ENCODE assay signal across 32 mouse cellular contexts in the genomic region with DNA sequence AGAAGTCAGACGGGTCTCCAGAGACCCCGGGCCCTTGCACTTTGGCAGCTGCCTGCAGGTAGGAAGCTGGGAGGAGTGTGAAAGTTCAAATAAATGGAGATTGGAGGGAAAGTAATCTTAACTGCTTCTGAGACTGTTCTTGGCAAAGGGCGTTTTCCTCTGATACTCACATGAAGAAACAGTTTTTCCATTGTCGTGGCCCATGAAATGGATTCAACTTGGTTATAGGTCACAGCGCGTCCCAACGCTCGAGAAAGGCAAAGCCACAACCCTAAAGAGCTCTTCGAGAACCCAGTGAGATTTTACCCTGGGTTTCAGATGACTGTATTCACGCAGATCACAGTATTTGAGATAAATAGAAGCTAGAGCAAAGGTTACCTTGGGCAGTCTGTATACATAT. TPM values are rescaled to one million over a fixed set of nuclear protein-coding genes. Genes with fewer than 3 reads are reported as not detected.
DNase-seq lines count a peak whose midpoint lies in the region; ATAC-seq and TF ChIP-seq lines count a peak whose summit lies in the region.
"Had no signal": no experiment of that assay in that cellular context is flagged by ENCODE, and none has a peak within 500 bp of the region (broad histone marks: within the 10 kb centered on the region; RNA-seq: fewer than 3 reads in every experiment).

No protein-coding gene starts in this region.

- no peak overlapping the region for H3K4me2 ChIP-seq in heart, postnatal 0 days (ENCODE audit: low read depth, low read length)
- no peak overlapping the region for H3K4me2 ChIP-seq in heart, embryonic 12.5 days
- 0 out of 2 replicates have a peak overlapping the region, but pooled peaks have one; percentile 4 for H3K4me2 ChIP-seq in intestine, embryonic 16.5 days (ENCODE audit: low read depth, low read length)
- H3K4me2 ChIP-seq: embryonic facial prominence, embryonic 12.5 days; forebrain, embryonic 15.5 days; heart, embryonic 15.5 days; hindbrain, embryonic 14.5 days; liver, embryonic 15.5 days; lung, embryonic 15.5 days; midbrain, embryonic 12.5 days; neural tube, embryonic 12.5 days had no signal

- H3K27me3 ChIP-seq in heart, postnatal 0 days (ENCODE audit: control insufficient read depth, insufficient read depth, low read length): no peaks in the 10 kb centered on the region
- no peaks in the 10 kb centered on the region for H3K27me3 ChIP-seq in heart, embryonic 12.5 days (replicated peaks)
- no peaks in the 10 kb centered on the region for H3K27me3 ChIP-seq in intestine, embryonic 16.5 days (replicated peaks; ENCODE audit: control insufficient read depth, insufficient read depth, low read length)
- H3K27me3 ChIP-seq: embryonic facial prominence, embryonic 12.5 days; forebrain, embryonic 15.5 days; heart, embryonic 15.5 days; liver, embryonic 15.5 days; lung, embryonic 15.5 days; midbrain, embryonic 12.5 days; neural tube, embryonic 12.5 days; Patski had no signal

- TF ChIP-seq EP300 in heart, postnatal 0 days (IDR thresholded peaks at IDR 0.05; ENCODE audit: low read depth): no peak

- DNase-seq in adrenal gland, postnatal 10 days: peak; percentile 62
- no peak for DNase-seq in adrenal gland, postnatal 25 days
- no peak for DNase-seq in heart, postnatal 0 days (ENCODE audit: low spot score)
- DNase-seq in spleen, postnatal 10 days (ENCODE audit: low spot score in 2 of 2): no peak
- no peak for DNase-seq in kidney, postnatal 14 days
- DNase-seq: cerebellum, adult 11 months; cerebellum, adult 9-10 months; cerebellum, postnatal 36 days; embryo, embryonic 11 days; gastrocnemius, postnatal 25 days; heart, adult 18-20 months; kidney, adult 2 months; layer of hippocampus, postnatal 36 days; left cerebral cortex, postnatal 4 days; lung, postnatal 4 days; right cerebral cortex, postnatal 4 days; thymus, postnatal 14 days had no signal

- no peak overlapping the region for H3K4me3 ChIP-seq in heart, postnatal 0 days (ENCODE audit: low read depth, low read length)
- no peak overlapping the region for H3K4me3 ChIP-seq in heart, embryonic 12.5 days
- no peak overlapping the region for H3K4me3 ChIP-seq in intestine, embryonic 16.5 days (ENCODE audit: low read length)
- H3K4me3 ChIP-seq: embryonic facial prominence, embryonic 12.5 days; forebrain, embryonic 15.5 days; heart, embryonic 15.5 days; liver, embryonic 15.5 days; lung, embryonic 15.5 days; megakaryocyte, embryonic 14.5 days; midbrain, embryonic 12.5 days; myocyte; neural tube, embryonic 12.5 days had no signal

- TF ChIP-seq CTCF in heart, postnatal 0 days (IDR thresholded peaks at IDR 0.05; ENCODE audit: low read depth): no peak

- ATAC-seq in heart, postnatal 0 days (ENCODE audit: insufficient read depth, low read depth): no peak
- ATAC-seq in heart, embryonic 12.5 days (ENCODE audit: insufficient number of reproducible peaks, low FRiP score): no peak
- peak; percentile 48 for ATAC-seq in intestine, embryonic 16.5 days
- ATAC-seq: forebrain, embryonic 15.5 days; Patski had no signal

- H3K27ac ChIP-seq in heart, postnatal 0 days (ENCODE audit: low read depth): peak overlapping the region; percentile 86; the same call in 1 of the 2 replicates
- no peak overlapping the region for H3K27ac ChIP-seq in heart, embryonic 12.5 days (ENCODE audit: poor library complexity, severe bottlenecking)
- peak overlapping the region; percentile 46; the same call in 1 of the 2 replicates for H3K27ac ChIP-seq in intestine, embryonic 16.5 days (ENCODE audit: low read length)
- H3K27ac ChIP-seq: embryonic facial prominence, embryonic 12.5 days; forebrain, embryonic 15.5 days; heart, embryonic 15.5 days; hindbrain, embryonic 14.5 days; kidney, postnatal 0 days; liver, embryonic 15.5 days; lung, embryonic 15.5 days; midbrain, embryonic 12.5 days; neural tube, embryonic 12.5 days had no signal

- H3K36me3 ChIP-seq in heart, postnatal 0 days (replicated peaks; ENCODE audit: control insufficient read depth, insufficient read depth, low read length): no peaks in the 10 kb centered on the region
- no peaks in the 10 kb centered on the region for H3K36me3 ChIP-seq in heart, embryonic 12.5 days
- H3K36me3 ChIP-seq in intestine, embryonic 16.5 days (ENCODE audit: control insufficient read depth, insufficient read depth, low read length): no peaks in the 10 kb centered on the region
- H3K36me3 ChIP-seq: embryonic facial prominence, embryonic 12.5 days; forebrain, embryonic 15.5 days; heart, embryonic 15.5 days; liver, embryonic 15.5 days; lung, embryonic 15.5 days; midbrain, embryonic 12.5 days; neural tube, embryonic 12.5 days had no signal

- H3K4me1 ChIP-seq in heart, postnatal 0 days (ENCODE audit: control insufficient read depth, insufficient read depth): peaks cover 16% of the 10 kb centered on the region
- peaks cover 14% of the 10 kb centered on the region for H3K4me1 ChIP-seq in heart, embryonic 12.5 days (replicated peaks)
- no peaks in the 10 kb centered on the region for H3K4me1 ChIP-seq in intestine, embryonic 16.5 days (ENCODE audit: control insufficient read depth, insufficient read depth, low read length)
- H3K4me1 ChIP-seq: embryonic facial prominence, embryonic 12.5 days; forebrain, embryonic 15.5 days; liver, embryonic 15.5 days; lung, embryonic 15.5 days; megakaryocyte, embryonic 14.5 days; midbrain, embryonic 12.5 days; neural tube, embryonic 12.5 days had no signal

- WGBS in heart, postnatal 0 days: 80% methylated on average over 10 of the region's 10 CpGs
- 77% methylated on average over 10 of the region's 10 CpGs for WGBS in heart, embryonic 12.5 days
- 67% methylated on average over 10 of the region's 10 CpGs for WGBS in intestine, embryonic 16.5 days

- H3K9me3 ChIP-seq in heart, postnatal 0 days (replicated peaks; ENCODE audit: control insufficient read depth, low read length): no peaks in the 10 kb centered on the region
- H3K9me3 ChIP-seq in heart, embryonic 12.5 days (replicated peaks): no peaks in the 10 kb centered on the region
- H3K9me3 ChIP-seq in intestine, embryonic 16.5 days (ENCODE audit: control insufficient read depth, low read length): no peaks in the 10 kb centered on the region
- H3K9me3 ChIP-seq: embryonic facial prominence, embryonic 12.5 days; forebrain, embryonic 15.5 days; heart, embryonic 15.5 days; liver, embryonic 15.5 days; lung, embryonic 15.5 days; midbrain, embryonic 12.5 days; neural tube, embryonic 12.5 days had no signal

- H3K9ac ChIP-seq in heart, postnatal 0 days (replicated peaks; ENCODE audit: low read depth, low read length): no peak overlapping the region
- H3K9ac ChIP-seq in heart, embryonic 12.5 days: no peak overlapping the region
- no peak overlapping the region for H3K9ac ChIP-seq in intestine, embryonic 16.5 days (ENCODE audit: low read depth, low read length)
- H3K9ac ChIP-seq: embryonic facial prominence, embryonic 12.5 days; forebrain, embryonic 15.5 days; heart, embryonic 15.5 days; hindbrain, embryonic 14.5 days; liver, embryonic 15.5 days; lung, embryonic 15.5 days; midbrain, embryonic 12.5 days; neural tube, embryonic 12.5 days had no signal

RNA-seq across cellular contexts. Expression of gene Slc4a4, which starts 31.0 kb away (rescaled TPM):
- total RNA-seq in adrenal gland, postnatal 10 days (2021): 100 to 1,000 TPM in 1 of 2 experiments, 10 to 100 TPM in 1; 99.5 to 108 TPM
- total RNA-seq in adrenal gland, postnatal 25 days (2021): 30.5 and 46.1 TPM in 2 replicates
- total RNA-seq in heart, postnatal 0 days (2014; rRNA removed; ENCODE audit: low replicate concordance): 10.6 and 17.0 TPM in 2 replicates
- polyA plus RNA-seq in heart, postnatal 0 days (2015; fragmentation: Nextera tagmentation; extraction: Ambion mirVana): 4.4 and 5.1 TPM in 2 replicates
- 5.6 TPM in 2 replicates for polyA plus RNA-seq in heart, embryonic 12.5 days (2016; fragmentation: Nextera tagmentation; extraction: Ambion mirVana)
- polyA plus RNA-seq in intestine, embryonic 16.5 days (2015; fragmentation: Nextera tagmentation; extraction: Ambion mirVana): 2.4 and 2.6 TPM in 2 replicates
- total RNA-seq: MEL had no signal
